In the genomic region with DNA sequence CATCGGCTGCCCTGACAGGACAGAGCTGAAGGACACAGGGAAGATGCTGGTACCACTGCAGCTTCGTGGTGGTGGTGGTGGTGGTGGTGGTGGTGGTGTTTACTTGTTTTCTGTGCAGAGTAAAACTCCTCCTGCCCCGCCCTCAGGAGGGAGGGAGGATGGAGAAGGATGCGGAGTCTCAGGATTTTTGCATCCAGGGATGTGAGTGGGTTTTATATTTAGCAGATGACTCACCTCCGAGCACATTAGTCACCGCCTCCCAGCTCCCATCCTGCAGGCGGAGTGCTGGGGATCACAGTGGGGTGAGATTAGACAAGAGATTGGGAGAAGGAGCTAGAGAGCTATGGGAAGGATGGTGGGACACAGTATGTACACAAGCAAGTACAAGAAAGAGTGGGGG, we compare ENCODE assay signal across 17 mouse cellular contexts. TPM values are rescaled to one million over a fixed set of nuclear protein-coding genes. Genes with fewer than 3 reads are reported as not detected.
DNase-seq lines count a peak whose midpoint lies in the region; ATAC-seq and TF ChIP-seq lines count a peak whose summit lies in the region.
"Had no signal": no experiment of that assay in that cellular context is flagged by ENCODE, and none has a peak within 500 bp of the region (broad histone marks: within the 10 kb centered on the region; RNA-seq: fewer than 3 reads in every experiment).

No protein-coding gene starts in this region.

- no peak for ATAC-seq in heart, embryonic 11.5 days (replicated peaks; ENCODE audit: insufficient number of reproducible peaks, low FRiP score, low TSS enrichment)
- ATAC-seq: forebrain, embryonic 15.5 days had no signal

- no peak overlapping the region for H3K4me3 ChIP-seq in left cerebral cortex, adult 2 months
- H3K4me3 ChIP-seq in heart, embryonic 11.5 days (ENCODE audit: low read depth, low read length), result no peak overlapping the region
- H3K4me3 ChIP-seq: embryonic facial prominence, embryonic 10.5 days; forebrain, embryonic 15.5 days; heart, adult 2 months; hindbrain, embryonic 13.5 days; limb, embryonic 12.5 days; stomach, embryonic 15.5 days had no signal

- WGBS in heart, embryonic 11.5 days (ENCODE audit: insufficient replicate concordance), result 53% methylated on average over 7 of the region's 7 CpGs

- no peaks in the 10 kb centered on the region for H3K36me3 ChIP-seq in heart, embryonic 11.5 days (ENCODE audit: control insufficient read depth, insufficient read depth, low read length)
- H3K36me3 ChIP-seq: embryonic facial prominence, embryonic 10.5 days; forebrain, embryonic 15.5 days; hindbrain, embryonic 13.5 days; limb, embryonic 12.5 days; stomach, embryonic 15.5 days had no signal

- no peak overlapping the region for H3K9ac ChIP-seq in heart, embryonic 11.5 days (ENCODE audit: low read depth, low read length)
- H3K9ac ChIP-seq: forebrain, embryonic 15.5 days; hindbrain, embryonic 13.5 days; limb, embryonic 12.5 days; stomach, embryonic 15.5 days had no signal

- no peak for TF ChIP-seq CTCF in left cerebral cortex, adult 2 months (IDR thresholded peaks at IDR 0.05)

- intact Hi-C loops in left cerebral cortex, adult 2 months (cut with DNase I), result no loop called here

- H3K4me2 ChIP-seq in heart, embryonic 11.5 days, result no peak overlapping the region
- H3K4me2 ChIP-seq: forebrain, embryonic 15.5 days; hindbrain, embryonic 13.5 days; limb, embryonic 12.5 days; stomach, embryonic 15.5 days had no signal

- H3K4me1 ChIP-seq in heart, embryonic 11.5 days (ENCODE audit: control insufficient read depth, insufficient read depth, low read length), result no peaks in the 10 kb centered on the region; the same call in 1 of the 2 replicates
- H3K4me1 ChIP-seq: embryonic facial prominence, embryonic 10.5 days; forebrain, embryonic 15.5 days; hindbrain, embryonic 13.5 days; limb, embryonic 12.5 days; stomach, embryonic 15.5 days had no signal

- peak overlapping the region; percentile 78 for H3K27ac ChIP-seq in left cerebral cortex, adult 2 months
- H3K27ac ChIP-seq in heart, embryonic 11.5 days (ENCODE audit: low read depth, low read length), result no peak overlapping the region
- H3K27ac ChIP-seq: embryonic facial prominence, embryonic 10.5 days; forebrain, embryonic 15.5 days; heart, adult 2 months; hindbrain, embryonic 13.5 days; limb, embryonic 12.5 days; stomach, embryonic 15.5 days had no signal

- no peaks in the 10 kb centered on the region for H3K9me3 ChIP-seq in heart, embryonic 11.5 days (replicated peaks; ENCODE audit: control insufficient read depth, low read length)
- H3K9me3 ChIP-seq: embryonic facial prominence, embryonic 10.5 days; forebrain, embryonic 15.5 days; hindbrain, embryonic 13.5 days; limb, embryonic 12.5 days; stomach, embryonic 15.5 days had no signal

- DNase-seq in adrenal gland, adult 2 months, result peak; percentile 39
- no peak for DNase-seq in adrenal gland, adult 8-10 months
- peak; percentile 89 for DNase-seq in 3T3-L1 (ENCODE audit: low read depth, low spot score)
- DNase-seq in cerebellum, adult 9-11 months, result peak; percentile 82
- DNase-seq in left cerebral cortex, adult 2 months (ENCODE audit: extremely low spot score in 1 of 2, low spot score in 2 of 2), result peak; percentile 62 to 74
- DNase-seq in urinary bladder, adult 18-20 months (ENCODE audit: low spot score in 2 of 2), result no peak
- no peak for DNase-seq in spleen, postnatal 14 days (ENCODE audit: low spot score in 2 of 2)
- DNase-seq: heart, adult 2 months; kidney, adult 2 months; lung, adult 2 months had no signal

- no peaks in the 10 kb centered on the region for H3K27me3 ChIP-seq in heart, embryonic 11.5 days (ENCODE audit: control insufficient read depth, insufficient read depth, low read length)
- H3K27me3 ChIP-seq: forebrain, embryonic 15.5 days; limb, embryonic 12.5 days; stomach, embryonic 15.5 days had no signal

RNA-seq across cellular contexts. Expression of a gene that starts 34.6 kb away (rescaled TPM):
- 1 to 10 TPM; 2.9 to 3.0 TPM for total RNA-seq in adrenal gland, adult 2 months (2021)
- polyA plus RNA-seq in adrenal gland, adult 2 months (2012; rRNA removed), result 3.5 and 3.8 TPM in 2 replicates
- 1 to 10 TPM; 2.4 to 4.1 (median 3.4) TPM for total RNA-seq in adrenal gland, adult 8-10 months (2022)
- 1 to 10 TPM; 4.2 to 5.6 TPM for total RNA-seq in left cerebral cortex, adult 2 months (2021)
- 8.9 and 13.7 TPM in 2 replicates for polyA plus RNA-seq in heart, embryonic 11.5 days (2014; fragmentation: Nextera tagmentation; extraction: Ambion mirVana)
- total RNA-seq: MEL had no signal

Comparison
In these comparisons a context has a peak if more than half of its experiments do, and no peak if none do; other contexts are left out.
1. DNase-seq: peak in adrenal gland, adult 2 months (single experiment), 3T3-L1 (single experiment), cerebellum, adult 9-11 months (single experiment) and left cerebral cortex, adult 2 months (2 of 2); none in adrenal gland, adult 8-10 months (single experiment), urinary bladder, adult 18-20 months (0 of 2) and spleen, postnatal 14 days (0 of 2).